9 mouse cellular contexts compared by ENCODE assay signal in the genomic region with DNA sequence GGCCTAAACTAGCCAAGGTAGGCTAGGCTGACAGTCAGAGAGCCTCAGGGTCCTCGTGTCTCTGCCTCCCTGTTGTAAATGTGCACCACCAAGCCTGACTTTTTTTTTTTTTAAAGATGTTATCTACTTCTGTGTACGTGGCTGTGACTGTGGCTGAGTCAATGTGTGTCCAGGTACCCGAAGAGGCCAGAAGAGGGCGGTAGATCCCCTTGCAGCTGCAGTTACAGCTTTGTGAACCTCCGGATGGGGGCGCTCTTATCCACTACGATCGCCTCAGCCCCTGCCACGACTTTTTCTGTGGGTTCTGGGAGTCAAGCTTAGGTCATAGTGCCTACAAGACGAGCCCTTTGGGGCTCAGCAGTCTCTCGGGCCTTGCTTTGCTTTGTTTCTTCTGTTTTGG. TPM values are rescaled to one million over a fixed set of nuclear protein-coding genes. Genes with fewer than 3 reads are reported as not detected.
DNase-seq lines count a peak whose midpoint lies in the region; ATAC-seq and TF ChIP-seq lines count a peak whose summit lies in the region.
"Had no signal": no experiment of that assay in that cellular context is flagged by ENCODE, and none has a peak within 500 bp of the region (broad histone marks: within the 10 kb centered on the region; RNA-seq: fewer than 3 reads in every experiment).

No protein-coding gene starts in this region.

- ATAC-seq in kidney, embryonic 14.5 days (ENCODE audit: low FRiP score, low TSS enrichment) = no peak
- peak; percentile 79 for ATAC-seq in CD4-positive, CD25-positive, alpha-beta regulatory T cell, adult 4 months
- ATAC-seq in lung, postnatal 0 days = no peak
- ATAC-seq in midbrain, embryonic 11.5 days (ENCODE audit: low FRiP score) = no peak

- H3K4me2 ChIP-seq in kidney, embryonic 14.5 days (replicated peaks; ENCODE audit: low read depth, low read length) = no peak overlapping the region
- no peak overlapping the region for H3K4me2 ChIP-seq in lung, postnatal 0 days (replicated peaks; ENCODE audit: low read depth, low read length)
- H3K4me2 ChIP-seq in midbrain, embryonic 11.5 days = no peak overlapping the region
- H3K4me2 ChIP-seq: lung, embryonic 15.5 days had no signal

- 34% methylated on average over 11 of the region's 11 CpGs for WGBS in kidney, adult 2 months
- WGBS in kidney, embryonic 14.5 days = 34% methylated on average over 11 of the region's 11 CpGs
- WGBS in lung, postnatal 0 days = 27% methylated on average over 11 of the region's 11 CpGs
- WGBS in midbrain, embryonic 11.5 days = 37% methylated on average over 11 of the region's 11 CpGs

- no peak for TF ChIP-seq EP300 in lung, postnatal 0 days (IDR thresholded peaks at IDR 0.05)

- H3K27me3 ChIP-seq in kidney, adult 2 months (replicated peaks; ENCODE audit: control insufficient read depth, insufficient read depth, low read length) = no peaks in the 10 kb centered on the region
- no peaks in the 10 kb centered on the region for H3K27me3 ChIP-seq in kidney, embryonic 14.5 days (ENCODE audit: control insufficient read depth, insufficient read depth, low read length)
- no peaks in the 10 kb centered on the region for H3K27me3 ChIP-seq in lung, postnatal 0 days (replicated peaks; ENCODE audit: insufficient read depth, low read length)
- H3K27me3 ChIP-seq in splenic B cell, adult 2 months (ENCODE audit: control insufficient read depth, insufficient read depth, low read length, poor library complexity, severe bottlenecking) = no peaks in the 10 kb centered on the region
- H3K27me3 ChIP-seq in midbrain, embryonic 11.5 days (ENCODE audit: control insufficient read depth, insufficient read depth, low read length) = no peaks in the 10 kb centered on the region
- H3K27me3 ChIP-seq: lung, embryonic 15.5 days had no signal

- H3K27ac ChIP-seq in kidney, adult 2 months (ENCODE audit: insufficient read depth, low read depth, low read length) = no peak overlapping the region
- no peak overlapping the region for H3K27ac ChIP-seq in kidney, embryonic 14.5 days (ENCODE audit: low read depth, low read length)
- no peak overlapping the region for H3K27ac ChIP-seq in lung, postnatal 0 days (ENCODE audit: low read length)
- no peak overlapping the region for H3K27ac ChIP-seq in midbrain, embryonic 11.5 days (ENCODE audit: low read depth, low read length)
- H3K27ac ChIP-seq: lung, embryonic 15.5 days had no signal

- H3K4me3 ChIP-seq in kidney, adult 2 months (ENCODE audit: insufficient read depth, low read depth, low read length) = no peak overlapping the region
- H3K4me3 ChIP-seq in kidney, embryonic 14.5 days (ENCODE audit: low read length) = no peak overlapping the region
- H3K4me3 ChIP-seq in lung, postnatal 0 days (ENCODE audit: low read depth, low read length) = no peak overlapping the region
- no peak overlapping the region for H3K4me3 ChIP-seq in midbrain, embryonic 11.5 days (ENCODE audit: low read depth, low read length)
- H3K4me3 ChIP-seq: lung, embryonic 15.5 days had no signal

- no peak overlapping the region for H3K9ac ChIP-seq in kidney, embryonic 14.5 days (ENCODE audit: low read depth, low read length)
- no peak overlapping the region for H3K9ac ChIP-seq in lung, postnatal 0 days (replicated peaks; ENCODE audit: low read depth)
- no peak overlapping the region for H3K9ac ChIP-seq in midbrain, embryonic 11.5 days (ENCODE audit: low read length)
- H3K9ac ChIP-seq: lung, embryonic 15.5 days had no signal

- no peaks in the 10 kb centered on the region for H3K36me3 ChIP-seq in kidney, adult 2 months (ENCODE audit: control insufficient read depth, insufficient read depth, low read length)
- no peaks in the 10 kb centered on the region for H3K36me3 ChIP-seq in kidney, embryonic 14.5 days (ENCODE audit: control insufficient read depth, insufficient read depth, low read length)
- H3K36me3 ChIP-seq in lung, postnatal 0 days (ENCODE audit: insufficient read depth, low read length) = no peaks in the 10 kb centered on the region
- no peaks in the 10 kb centered on the region for H3K36me3 ChIP-seq in splenic B cell, adult 2 months (ENCODE audit: control insufficient read depth, insufficient read depth, low read length, poor library complexity, severe bottlenecking)
- H3K36me3 ChIP-seq in midbrain, embryonic 11.5 days (ENCODE audit: control insufficient read depth, insufficient read depth, low read length) = no peaks in the 10 kb centered on the region
- H3K36me3 ChIP-seq: lung, embryonic 15.5 days had no signal

- H3K4me1 ChIP-seq in kidney, adult 2 months (ENCODE audit: control insufficient read depth, insufficient read depth, low read length) = no peaks in the 10 kb centered on the region
- no peaks in the 10 kb centered on the region for H3K4me1 ChIP-seq in kidney, embryonic 14.5 days (ENCODE audit: control insufficient read depth, insufficient read depth, low read length)
- H3K4me1 ChIP-seq in lung, postnatal 0 days (ENCODE audit: insufficient read depth, low read depth, low read length) = no peaks in the 10 kb centered on the region
- H3K4me1 ChIP-seq in midbrain, embryonic 11.5 days (ENCODE audit: control insufficient read depth, insufficient read depth, low read length) = no peaks in the 10 kb centered on the region
- H3K4me1 ChIP-seq: lung, embryonic 15.5 days had no signal

- DNase-seq in kidney, adult 2 months = peak; percentile 40
- DNase-seq in adrenal gland, adult 2 months = peak; percentile 6
- peak; percentile 26 to 56 for DNase-seq in heart, postnatal 36 days
- DNase-seq in lung, postnatal 0 days (ENCODE audit: low spot score) = peak; percentile 14
- peak; percentile 84 for DNase-seq in splenic B cell, adult 2 months (ENCODE audit: low read depth, low spot score)
- DNase-seq in midbrain, embryonic 11.5 days (ENCODE audit: low spot score, missing footprints) = no peak

- no peak for TF ChIP-seq POLR2A in kidney, adult 2 months (IDR thresholded peaks at IDR 0.05; ENCODE audit: low read depth, low read length)

- TF ChIP-seq CTCF in kidney, adult 2 months (conservative IDR thresholded peaks at IDR 0.05; ENCODE audit: insufficient read depth, insufficient read length, low read depth, low read length) = peak; percentile 61
- peak; percentile 62 for TF ChIP-seq CTCF in lung, postnatal 0 days (IDR thresholded peaks at IDR 0.05)

- intact Hi-C loops in heart, postnatal 36 days (cut with DNase I) = loop anchor here (1.0 to 10.0 kb wide), 2 partner anchors 127 to 235 kb away; no protein-coding TSS in a partner anchor

- H3K9me3 ChIP-seq in kidney, embryonic 14.5 days (ENCODE audit: control insufficient read depth, low read length) = peaks cover 3% of the 10 kb centered on the region; the same call in 1 of the 2 replicates
- H3K9me3 ChIP-seq in lung, postnatal 0 days (ENCODE audit: low read length) = no peaks in the 10 kb centered on the region
- H3K9me3 ChIP-seq in midbrain, embryonic 11.5 days (ENCODE audit: control insufficient read depth, low read length) = peaks cover 5% of the 10 kb centered on the region; the same call in 1 of the 2 replicates
- H3K9me3 ChIP-seq: lung, embryonic 15.5 days had no signal

RNA-seq across cellular contexts. Expression of a gene that starts 10.3 kb away (rescaled TPM):
- polyA plus RNA-seq in kidney, adult 2 months (2012; rRNA removed) = not detected in 2 replicates
- polyA plus RNA-seq in kidney, embryonic 14.5 days (2014; fragmentation: Nextera tagmentation; extraction: Ambion mirVana) = not detected in 2 replicates
- not detected for polyA plus RNA-seq in CD4-positive, CD25-positive, alpha-beta regulatory T cell, adult 4 months (2017; shearing (Covaris generic))
- not detected for total RNA-seq in adrenal gland, adult 2 months (2021)
- not detected in 2 replicates for polyA plus RNA-seq in adrenal gland, adult 2 months (2012; rRNA removed)
- not detected for total RNA-seq in heart, postnatal 36 days (2021)
- not detected in 2 replicates for polyA plus RNA-seq in lung, postnatal 0 days (2015; fragmentation: Nextera tagmentation; extraction: Ambion mirVana)
- polyA plus RNA-seq in midbrain, embryonic 11.5 days (2014; fragmentation: Nextera tagmentation; extraction: Ambion mirVana) = not detected in 2 replicates
- polyA plus RNA-seq: lung, embryonic 15.5 days had no signal

RNA-seq across cellular contexts. Expression of a gene that starts 43.5 kb away (rescaled TPM):
- polyA plus RNA-seq in kidney, adult 2 months (2012; rRNA removed) = 10.2 and 14.4 TPM in 2 replicates
- polyA plus RNA-seq in kidney, embryonic 14.5 days (2014; fragmentation: Nextera tagmentation; extraction: Ambion mirVana) = 9.7 TPM in 2 replicates
- 10 to 100 TPM; 15.1 to 18.5 TPM for polyA plus RNA-seq in CD4-positive, CD25-positive, alpha-beta regulatory T cell, adult 4 months (2017; shearing (Covaris generic))
- 10 to 100 TPM; 37.1 to 47.0 TPM for total RNA-seq in adrenal gland, adult 2 months (2021)
- 13.3 and 19.6 TPM in 2 replicates for polyA plus RNA-seq in adrenal gland, adult 2 months (2012; rRNA removed)
- total RNA-seq in heart, postnatal 36 days (2021) = 10 to 100 TPM; 19.9 to 23.0 TPM
- polyA plus RNA-seq in lung, postnatal 0 days (2015; fragmentation: Nextera tagmentation; extraction: Ambion mirVana) = 13.4 and 16.4 TPM in 2 replicates
- 4.5 and 4.8 TPM in 2 replicates for polyA plus RNA-seq in midbrain, embryonic 11.5 days (2014; fragmentation: Nextera tagmentation; extraction: Ambion mirVana)

RNA-seq across cellular contexts. Expression of a gene that starts 52.7 kb away (rescaled TPM):
- 0.15 and 0.20 TPM in 2 replicates for polyA plus RNA-seq in kidney, adult 2 months (2012; rRNA removed)
- 0.11 and 0.13 TPM in 2 replicates for polyA plus RNA-seq in kidney, embryonic 14.5 days (2014; fragmentation: Nextera tagmentation; extraction: Ambion mirVana)
- polyA plus RNA-seq in CD4-positive, CD25-positive, alpha-beta regulatory T cell, adult 4 months (2017; shearing (Covaris generic)) = 1 to 10 TPM; 8.0 to 9.5 TPM
- under 1 TPM in 1 of 2 experiments, not detected in 1; 0.14 TPM for total RNA-seq in adrenal gland, adult 2 months (2021)
- polyA plus RNA-seq in adrenal gland, adult 2 months (2012; rRNA removed) = 0.30 and 0.63 TPM in 2 replicates
- under 1 TPM in 1 of 2 experiments, not detected in 1; 0.36 TPM for total RNA-seq in heart, postnatal 36 days (2021)
- polyA plus RNA-seq in lung, postnatal 0 days (2015; fragmentation: Nextera tagmentation; extraction: Ambion mirVana) = not detected in 2 replicates
- not detected in 2 replicates for polyA plus RNA-seq in midbrain, embryonic 11.5 days (2014; fragmentation: Nextera tagmentation; extraction: Ambion mirVana)
